Mouse (Mus musculus) CH12.LX (cell line): ENCODE results near the gene Adora2b.
"Not testable (repeated sequence)": the region's sequence is repeated elsewhere in the genome, so short reads cannot be mapped to it uniquely, and the experiment has no call there.

ENCODE experiments used
- CHD1 ChIP-seq: IDR thresholded peaks from 2 replicates; pipeline ENCODE4 v1.6.1; 2012; ENCODE audit warnings: low read depth, low read length, improper control_type of control experiment, inconsistent platforms
- CHD2 ChIP-seq: IDR thresholded peaks from 2 replicates; pipeline ENCODE4 v1.6.1; 2011; ENCODE audit warnings: low read length, improper control_type of control experiment
- CTCF ChIP-seq, 2 experiments: IDR thresholded peaks in 1 of 2; conservative IDR thresholded peaks in 1 of 2; 2 replicates each; pipeline ENCODE4 v1.5.1; 2011 to 2012; ENCODE audit warnings: low read depth in 2 of 2, low read length in 2 of 2, improper control_type of control experiment in 1 of 2, inconsistent platforms in 1 of 2, mild to moderate bottlenecking in 1 of 2, moderate library complexity in 1 of 2
- ELF1 ChIP-seq: IDR thresholded peaks from 2 replicates; pipeline ENCODE4 v1.6.1; 2014; ENCODE audit warnings: low read depth, mild to moderate bottlenecking, inconsistent platforms, low read length, improper control_type of control experiment
- EP300 ChIP-seq: IDR thresholded peaks from 2 replicates; pipeline ENCODE4 v1.6.1; 2011; ENCODE audit warnings: low read length, improper control_type of control experiment
- HCFC1 ChIP-seq: IDR thresholded peaks from 2 replicates; pipeline ENCODE4 v1.6.1; 2012; ENCODE audit warnings: low read depth, mild to moderate bottlenecking, inconsistent platforms, low read length, improper control_type of control experiment
- JUND ChIP-seq: conservative IDR thresholded peaks from 2 replicates; pipeline ENCODE4 v1.6.1; 2011; ENCODE audit warnings: low read depth, low read length, improper control_type of control experiment
- MAFK ChIP-seq: IDR thresholded peaks from 2 replicates; pipeline ENCODE4 v1.6.1; 2011; ENCODE audit warnings: low read length, improper control_type of control experiment; ENCODE audit not compliant: insufficient replicate concordance
- MAX ChIP-seq: IDR thresholded peaks from 2 replicates; pipeline ENCODE4 v1.6.1; 2011; ENCODE audit warnings: low read length, improper control_type of control experiment
- MXI1 ChIP-seq: IDR thresholded peaks from 2 replicates; pipeline ENCODE4 v1.6.1; 2011; ENCODE audit warnings: mild to moderate bottlenecking, low read depth, low read length, improper control_type of control experiment
- POLR2AphosphoS2 ChIP-seq: IDR thresholded peaks from 2 replicates; pipeline ENCODE4 v1.6.1; 2011; ENCODE audit warnings: low read depth, low read length, improper control_type of control experiment
- RCOR1 ChIP-seq: conservative IDR thresholded peaks from 2 replicates; pipeline ENCODE4 v1.6.1; 2012; ENCODE audit warnings: low read depth, mild to moderate bottlenecking, inconsistent platforms, low read length, improper control_type of control experiment
- USF1 ChIP-seq: IDR thresholded peaks from 2 replicates; pipeline ENCODE4 v1.6.1; 2014; ENCODE audit warnings: low read depth, mild to moderate bottlenecking, inconsistent platforms, low read length, improper control_type of control experiment
- ZNF384 ChIP-seq: IDR thresholded peaks from 2 replicates; pipeline ENCODE4 v1.6.1; 2012; ENCODE audit warnings: low read depth, low read length, improper control_type of control experiment, inconsistent platforms

- peak; percentile 69 for TF ChIP-seq MAFK
- TF ChIP-seq RCOR1, result 0 out of 2 replicates have a peak, but pooled peaks have one; percentile 61
- not testable (repeated sequence) for TF ChIP-seq HCFC1; CTCF (conservative IDR thresholded peaks at IDR 0.05 in 1 of 2, IDR thresholded peaks at IDR 0.05 in 1 of 2; ENCODE audit: low read depth in 2 of 2, low read length in 2 of 2); ELF1; MAX; POLR2AphosphoS2; USF1; JUND; MXI1
- peak; percentile 63; the same call in 1 of the 2 replicates for TF ChIP-seq CHD1
- 0 out of 2 replicates have a peak, but pooled peaks have one; percentile 7 for TF ChIP-seq CHD2
- peak; percentile 89 for TF ChIP-seq ZNF384
- TF ChIP-seq EP300, result peak; percentile 62
Measured at GRCm38 (mm10) chr11:62284020-62284419, 35.2 kb downstream of the Adora2b start.
